Mouse (Mus musculus): ENCODE data around the gene Zkscan4. TPM values are rescaled to one million over a fixed set of nuclear protein-coding genes. Genes with fewer than 3 reads are reported as not detected.

Gene Zkscan4
- polyA plus RNA-seq, 1 experiment from 2014 or later: 2.4 TPM

DNA sequence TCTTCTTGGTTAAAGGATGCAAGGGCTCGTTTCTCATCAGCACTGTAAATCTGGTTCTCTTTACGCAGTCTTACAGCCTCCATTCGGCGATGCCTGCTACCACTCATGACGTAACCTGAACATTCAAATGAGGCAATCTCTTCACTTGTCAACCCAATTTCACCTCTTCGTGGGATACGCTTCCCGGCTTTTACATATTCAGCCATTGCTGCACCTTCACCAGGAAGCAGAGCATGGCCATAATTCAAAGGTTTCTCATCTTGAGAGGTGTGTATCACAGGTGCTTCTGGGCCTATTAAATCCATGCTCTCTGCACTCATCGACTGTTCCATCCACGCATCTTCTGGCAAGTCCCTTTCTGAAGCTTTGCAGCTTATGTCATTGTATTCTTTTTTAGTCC is 11.4 kb upstream of the Zkscan4 start:
- H3K4me3 ChIP-seq (ENCODE audit: low read depth, low read length): no peak overlapping the region
- WGBS: 88% methylated on average over 10 of the region's 10 CpGs
- DNase-seq (ENCODE audit: low spot score) (no peak), ATAC-seq (ENCODE audit: low FRiP score, low TSS enrichment) (no peak)
- no peaks in the 10 kb centered on the region for H3K36me3 ChIP-seq (ENCODE audit: control insufficient read depth, insufficient read depth, low read length)
- H3K9me3 ChIP-seq (ENCODE audit: control insufficient read depth, low read length): no peaks in the 10 kb centered on the region
- no peak overlapping the region for H3K4me2 ChIP-seq (replicated peaks; ENCODE audit: low read depth)
- H3K9ac ChIP-seq (ENCODE audit: low read length): no peak overlapping the region
- no peaks in the 10 kb centered on the region for H3K27me3 ChIP-seq (ENCODE audit: control insufficient read depth, insufficient read depth, low read length)
- TF ChIP-seq CTCF (IDR thresholded peaks at IDR 0.05; ENCODE audit: low read depth) (no peak), EP300 (optimal IDR thresholded peaks at IDR 0.05) (no peak)
- H3K27ac ChIP-seq (replicated peaks): no peak overlapping the region
- H3K4me1 ChIP-seq (replicated peaks; ENCODE audit: control insufficient read depth, insufficient read depth): no peaks in the 10 kb centered on the region

DNA sequence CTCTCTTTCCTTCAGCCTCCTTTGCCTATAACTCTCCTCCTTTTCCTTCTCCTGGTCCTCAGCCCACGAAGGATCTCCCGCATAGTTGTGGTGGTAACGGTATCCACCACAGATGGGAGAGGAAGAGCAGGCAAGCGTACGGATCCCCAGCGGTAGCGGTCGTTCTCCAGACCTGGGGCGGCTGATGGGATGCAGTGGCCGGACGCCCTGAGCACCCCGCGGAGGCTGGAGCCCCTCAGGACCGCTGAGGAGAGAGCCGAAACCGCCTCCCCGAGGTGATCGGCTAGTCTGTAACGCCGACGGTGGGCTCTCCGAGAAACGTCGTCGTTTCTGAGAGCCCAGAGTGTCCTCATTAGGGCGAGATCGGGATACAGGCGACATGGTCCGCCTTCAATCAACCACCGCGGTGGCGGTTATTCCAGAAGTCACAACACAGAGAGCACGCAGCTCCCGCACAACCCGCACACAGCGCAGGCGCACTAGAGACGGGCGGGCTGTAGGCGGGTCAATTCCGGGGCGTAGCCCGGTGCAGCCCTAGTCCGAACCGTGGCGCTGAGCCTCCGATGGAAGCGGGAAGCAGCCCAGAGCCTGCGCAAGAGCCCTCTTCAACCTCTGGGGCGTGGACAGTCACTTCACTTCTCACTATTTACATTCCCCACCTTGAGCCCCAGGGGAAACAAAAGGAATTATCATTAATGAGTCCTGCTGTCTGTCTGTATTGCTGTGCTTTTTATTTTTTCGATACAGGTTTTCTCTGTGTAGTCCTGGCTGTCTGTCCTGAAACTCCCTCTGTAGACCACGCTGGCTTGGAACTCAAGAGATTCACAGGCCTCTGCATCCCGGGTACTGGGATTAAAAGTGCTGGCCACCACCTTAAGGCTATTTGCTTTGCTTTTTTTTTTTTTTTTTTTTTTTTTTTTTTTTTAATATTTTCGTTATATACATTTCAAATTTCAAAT is 10.4 kb upstream of the Zkscan4 start, which contains the start of gene Nkapl:
TSS of gene Nkapl (minus strand) at position 449 of the 959 bp plus-strand sequence.
- WGBS: 2% methylated on average over 54 of the region's 54 CpGs
- Histone ChIP-seq H3K27me3 (ENCODE audit: control insufficient read depth, insufficient read depth, low read length) (no peaks in the 10 kb centered on the region), H3K4me1 (replicated peaks; ENCODE audit: control insufficient read depth, insufficient read depth) (no peaks in the 10 kb centered on the region), H3K36me3 (ENCODE audit: control insufficient read depth, insufficient read depth, low read length) (no peaks in the 10 kb centered on the region), H3K9me3 (ENCODE audit: control insufficient read depth, low read length) (no peaks in the 10 kb centered on the region), H3K27ac (replicated peaks) (peak within 1 kb of the TSS; percentile 49; the same call in 1 of the 2 replicates), H3K4me2 (replicated peaks; ENCODE audit: low read depth) (peak within 1 kb of the TSS; percentile 94), H3K9ac (ENCODE audit: low read length) (peak within 1 kb of the TSS; percentile 68), H3K4me3 (ENCODE audit: low read depth, low read length) (peak within 1 kb of the TSS; percentile 66)
- ATAC-seq (ENCODE audit: low FRiP score, low TSS enrichment) (peak; percentile 98), DNase-seq (ENCODE audit: low spot score) (peak; percentile 91)
- TF ChIP-seq CTCF (IDR thresholded peaks at IDR 0.05; ENCODE audit: low read depth) (no peak), EP300 (optimal IDR thresholded peaks at IDR 0.05) (no peak)

DNA sequence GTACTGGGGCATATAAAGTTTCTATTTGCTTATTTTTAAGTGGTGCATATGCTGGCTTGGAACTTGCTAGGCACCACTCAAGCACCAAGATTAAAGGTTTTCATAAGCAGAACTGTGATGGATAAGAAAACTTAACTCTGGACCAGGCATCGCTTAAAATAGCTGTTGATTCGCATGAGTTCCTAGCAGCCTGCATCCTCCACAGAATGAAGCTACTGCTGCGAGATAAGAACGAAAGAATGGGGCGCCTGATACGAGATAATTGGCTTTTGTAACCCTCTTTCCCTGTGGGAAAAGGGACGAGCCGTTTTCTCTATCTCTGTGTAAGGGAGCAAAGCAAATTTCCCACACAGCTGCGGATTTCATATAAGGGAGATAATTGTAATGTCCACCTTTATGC is 9.6 kb upstream of the Zkscan4 start:
- H3K9me3 ChIP-seq (ENCODE audit: control insufficient read depth, low read length): no peaks in the 10 kb centered on the region
- H3K4me1 ChIP-seq (replicated peaks; ENCODE audit: control insufficient read depth, insufficient read depth): no peaks in the 10 kb centered on the region
- ATAC-seq (ENCODE audit: low FRiP score, low TSS enrichment) (no peak), DNase-seq (ENCODE audit: low spot score) (no peak)
- TF ChIP-seq CTCF (IDR thresholded peaks at IDR 0.05; ENCODE audit: low read depth) (no peak), EP300 (optimal IDR thresholded peaks at IDR 0.05) (no peak)
- no peak overlapping the region for H3K4me2 ChIP-seq (replicated peaks; ENCODE audit: low read depth)
- no peaks in the 10 kb centered on the region for H3K27me3 ChIP-seq (ENCODE audit: control insufficient read depth, insufficient read depth, low read length)
- H3K4me3 ChIP-seq (ENCODE audit: low read depth, low read length): no peak overlapping the region
- WGBS: 40% methylated on average over 9 of the region's 9 CpGs
- no peaks in the 10 kb centered on the region for H3K36me3 ChIP-seq (ENCODE audit: control insufficient read depth, insufficient read depth, low read length)
- H3K27ac ChIP-seq (replicated peaks): no peak overlapping the region
- no peak overlapping the region for H3K9ac ChIP-seq (ENCODE audit: low read length)

DNA sequence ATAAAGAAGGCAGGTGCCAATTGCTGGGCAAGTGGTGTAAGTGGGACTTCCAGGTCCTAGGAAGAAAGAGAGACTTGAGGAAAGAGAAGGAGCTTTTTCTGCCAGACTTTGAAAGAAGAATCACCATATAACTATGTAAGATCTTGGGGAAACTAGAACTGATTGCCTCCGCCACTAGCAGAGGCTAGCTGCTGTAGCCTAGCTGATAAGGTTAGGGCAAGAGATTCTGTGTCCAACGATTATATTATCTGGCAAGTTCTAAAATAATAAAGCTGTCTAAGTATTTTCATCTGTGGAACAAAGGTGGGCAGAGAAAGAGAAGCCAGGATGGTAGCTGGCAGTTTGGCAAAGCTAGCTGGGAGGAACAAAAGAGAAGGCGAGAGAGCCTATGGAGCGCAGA is 6.3 kb upstream of the Zkscan4 start:
- no peak for ATAC-seq (ENCODE audit: low FRiP score, low TSS enrichment)

DNA sequence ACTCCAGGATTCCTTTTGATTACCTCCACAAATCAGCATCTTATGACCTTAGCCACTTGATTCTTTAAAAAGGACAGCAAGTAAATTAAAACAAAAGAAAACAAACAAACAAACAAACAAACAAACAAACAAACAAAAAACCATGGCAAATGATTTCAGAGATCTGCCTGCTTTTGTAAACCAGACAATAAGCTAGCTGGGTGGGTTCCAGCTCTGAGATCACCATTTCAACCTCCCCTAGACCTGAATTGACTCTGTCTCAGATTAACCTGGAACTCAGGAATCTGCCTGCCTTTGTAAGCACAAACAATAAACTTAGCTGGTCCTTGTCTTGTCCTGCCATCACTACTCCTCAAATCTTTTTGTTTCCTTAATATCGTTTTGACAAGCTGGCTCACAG is 8.2 kb downstream of the Zkscan4 start:
- no peak overlapping the region for H3K27ac ChIP-seq (replicated peaks)
- H3K4me3 ChIP-seq (ENCODE audit: low read depth, low read length): no peak overlapping the region
- H3K36me3 ChIP-seq (ENCODE audit: control insufficient read depth, insufficient read depth, low read length): no peaks in the 10 kb centered on the region
- DNase-seq (ENCODE audit: low spot score) (no peak), ATAC-seq (ENCODE audit: low FRiP score, low TSS enrichment) (no peak)
- H3K9me3 ChIP-seq (ENCODE audit: control insufficient read depth, low read length): no peaks in the 10 kb centered on the region
- no peak for TF ChIP-seq EP300 (optimal IDR thresholded peaks at IDR 0.05)
- TF ChIP-seq CTCF (IDR thresholded peaks at IDR 0.05; ENCODE audit: low read depth): no peak
- H3K4me1 ChIP-seq (replicated peaks; ENCODE audit: control insufficient read depth, insufficient read depth): no peaks in the 10 kb centered on the region
- no peaks in the 10 kb centered on the region for H3K27me3 ChIP-seq (ENCODE audit: control insufficient read depth, insufficient read depth, low read length)
- no peak overlapping the region for H3K9ac ChIP-seq (ENCODE audit: low read length)
- WGBS: 85% methylated on average over 1 of the region's 1 CpGs
- no peak overlapping the region for H3K4me2 ChIP-seq (replicated peaks; ENCODE audit: low read depth)

More for the DNA sequence above, 6.3 kb upstream of the Zkscan4 start:
- H3K4me2 ChIP-seq (replicated peaks; ENCODE audit: low read depth): no peak overlapping the region
- H3K27ac ChIP-seq (replicated peaks): no peak overlapping the region
- no peak for DNase-seq (ENCODE audit: low spot score)
- TF ChIP-seq CTCF (IDR thresholded peaks at IDR 0.05; ENCODE audit: low read depth) (no peak), EP300 (optimal IDR thresholded peaks at IDR 0.05) (no peak)
- H3K27me3 ChIP-seq (ENCODE audit: control insufficient read depth, insufficient read depth, low read length): no peaks in the 10 kb centered on the region
- H3K4me1 ChIP-seq (replicated peaks; ENCODE audit: control insufficient read depth, insufficient read depth): no peaks in the 10 kb centered on the region
- H3K9me3 ChIP-seq (ENCODE audit: control insufficient read depth, low read length): no peaks in the 10 kb centered on the region
- H3K36me3 ChIP-seq (ENCODE audit: control insufficient read depth, insufficient read depth, low read length): no peaks in the 10 kb centered on the region
- no peak overlapping the region for H3K4me3 ChIP-seq (ENCODE audit: low read depth, low read length)
- WGBS: 40% methylated on average over 4 of the region's 4 CpGs
- H3K9ac ChIP-seq (ENCODE audit: low read length): no peak overlapping the region

DNA sequence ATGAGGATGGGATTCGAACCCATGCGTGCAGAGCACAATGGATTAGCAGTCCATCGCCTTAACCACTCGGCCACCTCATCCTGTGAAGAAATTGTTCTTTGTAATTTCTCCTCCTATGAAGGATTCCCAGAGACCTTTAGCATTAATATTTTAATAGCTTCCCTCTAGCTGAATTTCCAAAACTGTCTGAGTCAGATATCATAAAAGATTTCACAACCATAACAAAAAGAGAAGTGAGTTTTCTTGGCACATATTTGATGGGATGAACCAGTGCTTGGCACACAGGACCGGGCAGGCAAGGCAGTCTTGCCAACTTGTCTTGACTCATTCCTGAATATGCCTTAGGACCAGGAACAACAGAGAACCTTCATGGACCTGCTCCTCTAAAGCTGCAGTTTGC is 14.1 kb downstream of the Zkscan4 start:
- TF ChIP-seq CTCF (IDR thresholded peaks at IDR 0.05; ENCODE audit: low read depth) (no peak), EP300 (optimal IDR thresholded peaks at IDR 0.05) (no peak)
- 75% methylated on average over 5 of the region's 5 CpGs for WGBS
- no peak overlapping the region for H3K27ac ChIP-seq (replicated peaks)
- DNase-seq (ENCODE audit: low spot score) (no peak), ATAC-seq (ENCODE audit: low FRiP score, low TSS enrichment) (no peak)
- no peak overlapping the region for H3K4me3 ChIP-seq (ENCODE audit: low read depth, low read length)
- H3K36me3 ChIP-seq (ENCODE audit: control insufficient read depth, insufficient read depth, low read length): no peaks in the 10 kb centered on the region
- H3K9me3 ChIP-seq (ENCODE audit: control insufficient read depth, low read length): no peaks in the 10 kb centered on the region
- no peaks in the 10 kb centered on the region for H3K4me1 ChIP-seq (replicated peaks; ENCODE audit: control insufficient read depth, insufficient read depth)
- H3K27me3 ChIP-seq (ENCODE audit: control insufficient read depth, insufficient read depth, low read length): no peaks in the 10 kb centered on the region
- no peak overlapping the region for H3K4me2 ChIP-seq (replicated peaks; ENCODE audit: low read depth)
- H3K9ac ChIP-seq (ENCODE audit: low read length): no peak overlapping the region

Measured in stomach, postnatal 0 days (tissue).